Mouse (Mus musculus): ENCODE results near the gene Hist1h2bg.

Gene Hist1h2bg

GRCm38 (mm10) chr13:23609209-23609608 lies 38.0 kb downstream of the Hist1h2bg start:
- in situ Hi-C loops (cut with MboI, MseI), result loop anchor here (10.0 kb wide), 2 partner anchors 754 to 1396 kb away; partner anchors contain the start of gene Vmn1r211

- in situ Hi-C loops (cut with MboI, MseI), result loop anchor here (10.0 kb wide), 2 partner anchors 755 to 1395 kb away; partner anchors contain the start of gene Vmn1r211
Measured at GRCm38 (mm10) chr13:23609844-23610243, 38.6 kb downstream of the Hist1h2bg start.

GRCm38 (mm10) chr13:23610393-23610792 lies 39.2 kb downstream of the Hist1h2bg start:
- in situ Hi-C loops (cut with MboI, MseI), result no loop called here

GRCm38 (mm10) chr13:23611638-23612037 lies 40.4 kb downstream of the Hist1h2bg start:
- in situ Hi-C loops (cut with MboI, MseI), result no loop called here

- in situ Hi-C loops (cut with MboI, MseI), result no loop called here
Measured at GRCm38 (mm10) chr13:23620056-23620732, 49.0 kb downstream of the Hist1h2bg start.

- in situ Hi-C loops (cut with MboI, MseI), result no loop called here
Measured at GRCm38 (mm10) chr13:23620733-23621531, 49.7 kb downstream of the Hist1h2bg start, which contains the start of gene Hist1h2be. Hist1h2be (minus strand) TSS chr13:23621124.

Measured in T-helper 1 cell (primary cell).